Mouse (Mus musculus) erythroblast, embryonic 14.5 days (primary cell): Measurements from ENCODE around the gene Hdgfl2. TPM values are rescaled to one million over a fixed set of nuclear protein-coding genes. Genes with fewer than 3 reads are reported as not detected.
A peak's percentile ranks its signal among the peaks of the same experiment; 100 is the strongest.
"Not testable (repeated sequence)": the region's sequence is repeated elsewhere in the genome, so short reads cannot be mapped to it uniquely, and the experiment has no call there.

Source experiments
- H3K27me3 ChIP-seq: 2 replicates; pipeline ENCODE4 v1.6.1; 2012; ENCODE audit warnings: inconsistent platforms; ENCODE audit not compliant: control insufficient read depth
- H3K36me3 ChIP-seq: 2 replicates; pipeline ENCODE4 v1.6.1; 2012; ENCODE audit warnings: mild to moderate bottlenecking, inconsistent platforms; ENCODE audit not compliant: control insufficient read depth
- H3K4me1 ChIP-seq: 2 replicates; pipeline ENCODE4 v1.6.1; 2012; ENCODE audit warnings: inconsistent platforms; ENCODE audit not compliant: control insufficient read depth
- H3K4me3 ChIP-seq: replicated peaks from 2 replicates; pipeline ENCODE3; 2012; ENCODE audit warnings: moderate library complexity, mild to moderate bottlenecking, inconsistent platforms
- H3K9me3 ChIP-seq: 2 replicates; pipeline ENCODE4 v1.6.1; 2012; ENCODE audit warnings: low read length, inconsistent platforms, mixed read lengths; ENCODE audit not compliant: control insufficient read depth
- GATA1 ChIP-seq: IDR thresholded peaks from 2 replicates; pipeline ENCODE4 v1.6.1; 2012; ENCODE audit warnings: low read length, inconsistent platforms, mixed read lengths
- TAL1 ChIP-seq: IDR thresholded peaks from 3 replicates; pipeline ENCODE4 v1.6.1; 2012; ENCODE audit warnings: low read length, inconsistent platforms, mixed read lengths
- polyA plus RNA-seq: library from polyadenylated mRNA; stranded (reverse); fragments of >175 nt; gene quantifications from 2 replicates; pipeline ENCODE4 v1.2.3, GENCODE M21; 2012

Gene Hdgfl2
- polyA plus RNA-seq, 1 experiment = 38.5 TPM

DNA sequence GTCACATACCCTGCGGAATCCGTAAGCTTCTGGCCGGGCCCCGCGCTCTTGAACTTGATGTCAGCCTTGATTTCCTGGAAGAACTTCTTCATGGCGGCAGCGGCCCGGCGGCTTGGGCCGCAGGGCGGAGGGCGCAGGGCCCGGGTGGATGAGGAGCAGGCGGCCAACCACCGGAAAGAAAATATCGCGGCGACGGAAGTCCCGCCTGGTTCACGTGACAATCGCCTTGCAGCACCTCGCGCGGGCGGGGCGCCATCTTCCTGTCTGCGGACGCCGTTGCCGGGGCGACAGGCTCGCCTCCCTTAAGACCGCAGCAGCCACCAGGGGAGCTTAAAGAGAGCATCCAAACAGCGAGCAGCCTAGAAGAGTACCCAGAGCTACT lies 4.6 kb upstream of the Hdgfl2 start, which contains the start of gene Ubxn6:
TSS of gene Ubxn6 (minus strand) at position 202 of the 382 bp plus-strand sequence.
- Histone ChIP-seq H3K4me3 (peak within 1 kb of the TSS; percentile 80), H3K36me3 (peaks cover 30% of the 10 kb centered on the region), H3K4me1 (peaks cover 45% of the 10 kb centered on the region), H3K9me3 (no peaks in the 10 kb centered on the region), H3K27me3 (no peaks in the 10 kb centered on the region)
- TF ChIP-seq GATA1 (no peak), TAL1 (no peak)

GRCm38 (mm10) chr17:56077523-56077922 lies 1.9 kb upstream of the Hdgfl2 start:
- H3K27me3 ChIP-seq = no peaks in the 10 kb centered on the region
- peaks cover 16% of the 10 kb centered on the region for H3K36me3 ChIP-seq
- H3K4me3 ChIP-seq = no peak overlapping the region
- no peak for TF ChIP-seq GATA1
- TF ChIP-seq TAL1 = no peak
- H3K9me3 ChIP-seq = no peaks in the 10 kb centered on the region
- peaks cover 70% of the 10 kb centered on the region for H3K4me1 ChIP-seq

DNA sequence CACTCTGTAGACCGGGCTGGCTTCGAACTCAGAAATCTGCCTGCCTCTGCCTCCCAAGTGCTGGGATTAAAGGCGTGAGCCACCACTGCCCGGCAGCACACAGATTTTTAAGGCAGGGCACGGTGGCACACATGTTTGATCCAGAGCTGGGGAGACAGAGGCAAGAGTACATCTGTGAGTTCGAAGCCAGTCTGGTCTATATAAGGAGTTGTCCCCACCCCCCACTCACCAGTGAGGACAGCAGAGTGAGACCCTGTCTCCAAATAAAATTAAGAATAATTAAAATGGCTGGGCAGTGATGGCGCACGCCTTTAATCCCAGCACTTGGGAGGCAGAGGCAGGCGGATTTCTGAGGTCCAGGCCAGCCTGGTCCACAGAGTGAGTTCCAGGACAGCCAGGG lies 1.1 kb upstream of the Hdgfl2 start:
- Histone ChIP-seq H3K4me1 (peaks cover 66% of the 10 kb centered on the region), H3K36me3 (peaks cover 20% of the 10 kb centered on the region), H3K4me3 (peak overlapping the region; percentile 77)
- H3K27me3 ChIP-seq, H3K9me3 ChIP-seq: not testable (repeated sequence)

- Histone ChIP-seq H3K27me3 (no peaks in the 10 kb centered on the region), H3K4me1 (peaks cover 52% of the 10 kb centered on the region), H3K36me3 (peaks cover 30% of the 10 kb centered on the region), H3K4me3 (peak overlapping the region; percentile 77), H3K9me3 (no peaks in the 10 kb centered on the region)
- no peak for TF ChIP-seq TAL1
- TF ChIP-seq GATA1 = no peak
Observed at GRCm38 (mm10) chr17:56079921-56080320, 487 bp downstream of the Hdgfl2 start.

- H3K4me1 ChIP-seq = peaks cover 42% of the 10 kb centered on the region
- no peak for TF ChIP-seq GATA1
- TF ChIP-seq TAL1 = no peak
- H3K4me3 ChIP-seq = peak overlapping the region; percentile 77
- no peaks in the 10 kb centered on the region for H3K9me3 ChIP-seq
- no peaks in the 10 kb centered on the region for H3K27me3 ChIP-seq
- peaks cover 40% of the 10 kb centered on the region for H3K36me3 ChIP-seq
Observed at GRCm38 (mm10) chr17:56080781-56081585, 1.5 kb downstream of the Hdgfl2 start.

- H3K4me3 ChIP-seq = no peak overlapping the region
Observed at GRCm38 (mm10) chr17:56092312-56092711, 12.9 kb downstream of the Hdgfl2 start.

DNA sequence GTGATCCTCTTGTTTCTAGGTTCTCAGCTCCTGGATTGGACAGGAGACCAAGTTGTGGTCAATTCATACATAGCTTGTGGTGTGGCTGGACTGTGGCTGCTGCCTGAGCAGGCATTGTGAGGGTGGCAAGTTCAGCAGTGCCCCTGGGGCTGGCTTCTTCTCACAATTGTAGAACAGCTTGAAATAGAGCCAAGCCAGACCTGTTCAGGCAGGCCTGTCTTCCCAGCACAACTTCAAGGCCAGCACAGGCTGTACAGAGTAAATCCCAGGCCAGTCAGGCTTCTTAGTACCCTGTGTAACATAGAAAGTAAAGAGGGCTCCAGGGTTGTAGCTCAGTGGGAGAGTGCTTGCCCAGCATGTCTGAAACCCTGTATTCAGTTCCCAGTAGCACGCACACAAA lies 13.4 kb downstream of the Hdgfl2 start:
- Histone ChIP-seq H3K4me3 (no peak overlapping the region), H3K9me3 (no peaks in the 10 kb centered on the region), H3K4me1 (no peaks in the 10 kb centered on the region; the same call in 1 of the 2 replicates), H3K27me3 (no peaks in the 10 kb centered on the region), H3K36me3 (peaks cover 80% of the 10 kb centered on the region)
- TF ChIP-seq TAL1 (no peak), GATA1 (no peak)

More at GRCm38 (mm10) chr17:56092312-56092711, 12.9 kb downstream of the Hdgfl2 start:
- Histone ChIP-seq H3K36me3 (peaks cover 78% of the 10 kb centered on the region), H3K4me1 (no peaks in the 10 kb centered on the region; the same call in 1 of the 2 replicates), H3K9me3 (no peaks in the 10 kb centered on the region), H3K27me3 (no peaks in the 10 kb centered on the region)
- TF ChIP-seq TAL1 = no peak

DNA sequence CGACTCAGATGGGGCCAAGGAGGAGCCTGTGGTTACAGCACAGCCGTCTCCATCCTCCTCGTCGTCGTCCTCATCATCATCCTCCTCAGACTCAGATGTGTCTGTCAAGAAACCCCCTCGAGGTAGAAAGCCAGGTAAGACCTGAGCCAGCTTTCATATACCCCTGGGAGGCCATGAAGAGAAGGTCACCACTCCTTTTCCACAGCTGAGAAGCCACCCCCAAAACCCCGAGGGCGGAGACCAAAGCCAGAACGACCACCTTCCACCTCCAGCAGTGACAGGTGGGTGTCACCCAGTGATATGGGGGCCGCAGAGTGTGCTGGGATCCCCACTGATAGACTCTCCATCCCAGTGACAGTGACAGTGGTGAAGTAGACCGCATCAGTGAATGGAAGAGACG lies 17.4 kb downstream of the Hdgfl2 start:
- Histone ChIP-seq H3K36me3 (peaks cover 88% of the 10 kb centered on the region), H3K4me1 (no peaks in the 10 kb centered on the region; the same call in 1 of the 2 replicates), H3K4me3 (no peak overlapping the region), H3K27me3 (no peaks in the 10 kb centered on the region), H3K9me3 (no peaks in the 10 kb centered on the region)
- TF ChIP-seq GATA1 (no peak), TAL1 (no peak)

DNA sequence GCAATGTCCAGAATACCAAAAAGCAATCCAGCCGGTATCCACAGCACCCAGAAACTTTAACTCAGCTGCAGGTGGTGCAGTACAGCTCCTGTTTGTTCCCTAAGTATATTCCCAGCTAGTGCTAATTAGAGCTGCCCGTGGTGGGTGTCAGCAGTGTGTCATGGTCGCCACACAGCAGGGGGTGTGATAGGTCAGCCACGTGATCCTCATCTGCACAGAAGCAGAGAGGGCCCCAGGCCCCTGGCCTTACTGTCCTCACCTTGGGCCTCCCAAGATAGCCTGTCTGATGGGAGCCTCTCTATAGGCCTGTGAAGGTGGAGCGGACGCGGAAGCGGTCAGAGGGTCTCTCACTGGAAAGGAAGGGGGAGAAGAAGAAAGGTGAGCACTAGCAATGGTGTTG lies 18.7 kb downstream of the Hdgfl2 start:
- TF ChIP-seq TAL1 (no peak), GATA1 (no peak)
- H3K4me1 ChIP-seq = no peaks in the 10 kb centered on the region; the same call in 1 of the 2 replicates
- no peak overlapping the region for H3K4me3 ChIP-seq
- no peaks in the 10 kb centered on the region for H3K27me3 ChIP-seq
- H3K36me3 ChIP-seq = peaks cover 93% of the 10 kb centered on the region
- no peaks in the 10 kb centered on the region for H3K9me3 ChIP-seq
